Mouse (Mus musculus) intestine, postnatal 0 days (tissue): ENCODE data around the gene Olfr1357. TPM values are rescaled to one million over a fixed set of nuclear protein-coding genes. Genes with fewer than 3 reads are reported as not detected.

Source experiments
- ATAC-seq: fragments of 200-750 bp; cut with Nextera tagmentation; 2 replicates; pipeline ENCODE4 v1.8.0; 2017; ENCODE audit warnings: mild to moderate bottlenecking, moderate TSS enrichment, moderate library complexity
- H3K27ac ChIP-seq: fragments of 300-500 bp; sonication (generic); 2 replicates; pipeline ENCODE4 v1.5.1; 2014; ENCODE audit warnings: mild to moderate bottlenecking, low read depth, low read length, moderate library complexity
- H3K27me3 ChIP-seq: fragments of 300-500 bp; sonication (generic); replicated peaks from 2 replicates; pipeline ENCODE4 v1.6.1; 2014; ENCODE audit warnings: low read length, mixed read lengths; ENCODE audit not compliant: control insufficient read depth, insufficient read depth
- H3K36me3 ChIP-seq: fragments of 300-500 bp; sonication (generic); 2 replicates; pipeline ENCODE4 v1.6.1; 2014; ENCODE audit warnings: mild to moderate bottlenecking, moderate library complexity; ENCODE audit not compliant: control insufficient read depth, insufficient read depth
- H3K4me1 ChIP-seq: fragments of 300-500 bp; sonication (generic); replicated peaks from 2 replicates; pipeline ENCODE4 v1.6.1; 2014; ENCODE audit warnings: antibody characterized with exemption, low read length, mixed read lengths; ENCODE audit not compliant: control insufficient read depth, insufficient read depth
- H3K4me2 ChIP-seq: fragments of 300-500 bp; sonication (generic); replicated peaks from 2 replicates; pipeline ENCODE4 v1.6.1; 2014; ENCODE audit warnings: low read depth, mild to moderate bottlenecking, moderate library complexity
- H3K4me3 ChIP-seq: fragments of 300-500 bp; sonication (generic); 2 replicates; pipeline ENCODE4 v1.5.1; 2014; ENCODE audit warnings: low read depth, low read length
- H3K9ac ChIP-seq: fragments of 300-500 bp; sonication (generic); 2 replicates; pipeline ENCODE4 v1.6.1; 2014; ENCODE audit warnings: mild to moderate bottlenecking, low read depth, low read length
- H3K9me3 ChIP-seq: fragments of 300-500 bp; sonication (generic); 2 replicates; pipeline ENCODE4 v1.6.1; 2016; ENCODE audit warnings: mixed run types; ENCODE audit not compliant: control insufficient read depth
- CTCF ChIP-seq: sonication (generic); IDR thresholded peaks from 2 replicates; pipeline ENCODE4 v1.5.1; 2016; ENCODE audit warnings: low read depth, mild to moderate bottlenecking, control low read depth, antibody characterized with exemption, moderate library complexity
- WGBS: fragments of 180-500 bp; shearing (Covaris S2); extraction: QIAGEN DNeasy Blood & Tissue Kit; methylation state at CpG from one replicate; pipeline ENCODE4 v1.1.7; 2014; 5-methylcytosine and 5-hydroxymethylcytosine counted together
- polyA plus RNA-seq: library from polyadenylated mRNA; unstranded; fragments of >200 nt; fragmentation: Nextera tagmentation; extraction: Ambion mirVana; gene quantifications from 2 replicates; pipeline ENCODE4 v1.2.1, GENCODE M21; 2015

Olfr1357 gene
- polyA plus RNA-seq, 1 experiment from 2014 or later, result not detected

DNA sequence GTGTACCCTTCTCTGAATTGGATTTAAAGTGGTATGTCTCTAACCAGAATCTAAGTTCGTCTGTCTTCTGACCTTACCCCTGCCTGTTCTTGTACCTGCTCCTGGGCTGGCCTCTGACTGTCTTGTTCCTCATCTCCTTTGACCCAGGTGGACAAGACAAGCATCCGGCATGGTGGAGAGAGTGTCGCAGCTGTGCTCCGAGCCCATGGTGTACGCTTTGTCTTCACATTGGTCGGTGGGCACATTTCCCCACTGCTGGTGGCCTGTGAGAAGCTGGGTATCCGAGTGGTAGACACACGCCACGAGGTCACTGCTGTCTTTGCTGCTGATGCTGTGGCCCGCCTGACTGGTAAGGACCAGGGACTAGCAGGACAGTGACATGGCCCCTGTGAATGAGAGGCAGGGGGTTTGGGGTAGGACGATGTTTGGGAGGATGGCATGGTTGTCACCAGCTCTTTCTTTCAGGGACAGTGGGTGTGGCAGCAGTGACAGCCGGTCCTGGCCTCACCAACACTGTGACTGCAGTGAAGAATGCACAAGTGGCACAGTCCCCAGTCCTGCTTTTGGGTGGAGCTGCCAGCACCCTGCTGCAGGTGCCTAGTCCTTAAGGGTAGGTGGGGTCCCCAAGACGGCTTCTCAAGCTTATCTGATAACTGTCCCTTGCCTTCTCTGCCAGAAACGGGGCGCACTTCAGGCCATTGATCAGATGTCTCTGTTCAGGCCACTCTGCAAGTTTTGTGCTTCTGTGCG is 41.3 kb downstream of the Olfr1357 start:
- no peak for ATAC-seq
- Histone ChIP-seq H3K9ac (no peak overlapping the region), H3K4me3 (no peak overlapping the region), H3K9me3 (no peaks in the 10 kb centered on the region), H3K27me3 (no peaks in the 10 kb centered on the region), H3K4me2 (no peak overlapping the region), H3K4me1 (no peaks in the 10 kb centered on the region), H3K27ac (no peak overlapping the region), H3K36me3 (peaks cover 51% of the 10 kb centered on the region)
- 91% methylated on average over 16 of the region's 16 CpGs for WGBS
- TF ChIP-seq CTCF, result no peak

- Histone ChIP-seq H3K4me2 (peak overlapping the region; percentile 86), H3K27me3 (no peaks in the 10 kb centered on the region), H3K4me3 (peak overlapping the region; percentile 65), H3K9me3 (no peaks in the 10 kb centered on the region), H3K36me3 (peaks cover 42% of the 10 kb centered on the region), H3K27ac (peak overlapping the region; percentile 97), H3K9ac (peak overlapping the region; percentile 85; the same call in 1 of the 2 replicates), H3K4me1 (no peaks in the 10 kb centered on the region)
- TF ChIP-seq CTCF, result no peak
- 42% methylated on average over 2 of the region's 2 CpGs for WGBS
- no peak for ATAC-seq
Measured at GRCm38 (mm10) chr10:78575690-78576089, 42.2 kb downstream of the Olfr1357 start.

GRCm38 (mm10) chr10:78575105-78575632 is 42.7 kb downstream of the Olfr1357 start:
- TF ChIP-seq CTCF, result no peak

GRCm38 (mm10) chr10:78574250-78575104 is 43.4 kb downstream of the Olfr1357 start, which contains the start of gene Ilvbl:
Gene Ilvbl (plus strand): TSS chr10:78574346.
- peak within 1 kb of the TSS; percentile 65 for H3K4me3 ChIP-seq
- H3K4me2 ChIP-seq, result peak within 1 kb of the TSS; percentile 86
- under 1% methylated on average over 51 of the region's 51 CpGs for WGBS
- H3K9me3 ChIP-seq, result no peaks in the 10 kb centered on the region
- H3K27me3 ChIP-seq, result no peaks in the 10 kb centered on the region
- H3K9ac ChIP-seq, result peak within 1 kb of the TSS; percentile 85
- no peaks in the 10 kb centered on the region for H3K4me1 ChIP-seq
- peak; percentile 52 for TF ChIP-seq CTCF
- H3K36me3 ChIP-seq, result peaks cover 31% of the 10 kb centered on the region
- peak; percentile 91 for ATAC-seq
- H3K27ac ChIP-seq, result peak within 1 kb of the TSS; percentile 97

More at GRCm38 (mm10) chr10:78575105-78575632, 42.7 kb downstream of the Olfr1357 start:
- ATAC-seq, result peak; percentile 67
- WGBS, result 6% methylated on average over 13 of the region's 13 CpGs
- Histone ChIP-seq H3K4me2 (peak overlapping the region; percentile 86), H3K27ac (peak overlapping the region; percentile 97), H3K4me3 (peak overlapping the region; percentile 65), H3K4me1 (no peaks in the 10 kb centered on the region), H3K27me3 (no peaks in the 10 kb centered on the region), H3K9ac (peak overlapping the region; percentile 85), H3K36me3 (peaks cover 38% of the 10 kb centered on the region), H3K9me3 (no peaks in the 10 kb centered on the region)

GRCm38 (mm10) chr10:78573226-78573625 is 44.6 kb downstream of the Olfr1357 start:
- 81% methylated on average over 3 of the region's 3 CpGs for WGBS
- Histone ChIP-seq H3K4me2 (no peak overlapping the region), H3K4me1 (no peaks in the 10 kb centered on the region), H3K27ac (no peak overlapping the region), H3K9me3 (no peaks in the 10 kb centered on the region), H3K9ac (no peak overlapping the region), H3K36me3 (peaks cover 20% of the 10 kb centered on the region), H3K27me3 (no peaks in the 10 kb centered on the region), H3K4me3 (no peak overlapping the region)
- no peak for ATAC-seq
- no peak for TF ChIP-seq CTCF

- ATAC-seq, result no peak
- Histone ChIP-seq H3K27me3 (no peaks in the 10 kb centered on the region), H3K36me3 (peaks cover 2% of the 10 kb centered on the region; the same call in 1 of the 2 replicates), H3K4me1 (no peaks in the 10 kb centered on the region), H3K27ac (no peak overlapping the region), H3K4me3 (no peak overlapping the region), H3K9me3 (no peaks in the 10 kb centered on the region), H3K9ac (no peak overlapping the region), H3K4me2 (no peak overlapping the region)
- TF ChIP-seq CTCF, result no peak
- WGBS, result 73% methylated on average over 2 of the region's 2 CpGs
Measured at GRCm38 (mm10) chr10:78570897-78571296, 47.0 kb downstream of the Olfr1357 start.
